Mouse (Mus musculus) hindbrain, embryonic 16.5 days (tissue): ENCODE results near the gene Eef2k. TPM values are rescaled to one million over a fixed set of nuclear protein-coding genes. Genes with fewer than 3 reads are reported as not detected.

Experiments
- ATAC-seq: fragments of 200-750 bp; cut with Nextera tagmentation; 2 replicates; pipeline ENCODE4 v1.8.0; 2017; ENCODE audit warnings: moderate TSS enrichment, moderate library complexity
- H3K27ac ChIP-seq: fragments of 300-500 bp; sonication (generic); 2 replicates; pipeline ENCODE4 v1.5.1; 2014; ENCODE audit warnings: low read depth, mild to moderate bottlenecking, control low read depth, low read length, moderate library complexity
- H3K27me3 ChIP-seq: fragments of 300-500 bp; sonication (generic); replicated peaks from 2 replicates; pipeline ENCODE4 v1.6.1; 2014; ENCODE audit warnings: low read length; ENCODE audit not compliant: control insufficient read depth, insufficient read depth
- H3K36me3 ChIP-seq: fragments of 300-500 bp; sonication (generic); 2 replicates; pipeline ENCODE4 v1.6.1; 2014; ENCODE audit warnings: mild to moderate bottlenecking, low read length, moderate library complexity, mixed read lengths; ENCODE audit not compliant: control insufficient read depth, insufficient read depth
- H3K4me1 ChIP-seq: fragments of 300-500 bp; sonication (generic); 2 replicates; pipeline ENCODE4 v1.6.1; 2014; ENCODE audit warnings: low read depth, low read length; ENCODE audit not compliant: control insufficient read depth, insufficient read depth
- H3K4me2 ChIP-seq: fragments of 300-500 bp; sonication (generic); 2 replicates; pipeline ENCODE4 v1.6.1; 2014; ENCODE audit warnings: mild to moderate bottlenecking, low read length, control low read depth, moderate library complexity
- H3K4me3 ChIP-seq: fragments of 300-500 bp; sonication (generic); 2 replicates; pipeline ENCODE4 v1.5.1; 2014; ENCODE audit warnings: mild to moderate bottlenecking, low read length, control low read depth, moderate library complexity
- H3K9ac ChIP-seq: fragments of 300-500 bp; sonication (generic); 2 replicates; pipeline ENCODE4 v1.6.1; 2014; ENCODE audit warnings: low read depth, mild to moderate bottlenecking, control low read depth, low read length, moderate library complexity
- H3K9me3 ChIP-seq: fragments of 300-500 bp; sonication (generic); 2 replicates; pipeline ENCODE4 v1.6.1; 2014; ENCODE audit warnings: mild to moderate bottlenecking, low read length, moderate library complexity; ENCODE audit not compliant: control insufficient read depth
- WGBS: fragments of 180-500 bp; shearing (Covaris S2); extraction: QIAGEN DNeasy Blood & Tissue Kit; methylation state at CpG from one replicate; pipeline ENCODE4 v1.1.7; 2014; 5-methylcytosine and 5-hydroxymethylcytosine counted together
- polyA plus RNA-seq: library from polyadenylated mRNA; unstranded; fragments of >200 nt; fragmentation: Nextera tagmentation; extraction: Ambion mirVana; gene quantifications from 2 replicates; pipeline ENCODE4 v1.2.1, GENCODE M21; 2015

The Eef2k gene
- polyA plus RNA-seq, result 37.4 and 40.3 TPM in 2 replicates

- 3% methylated on average over 34 of the region's 35 CpGs for WGBS
- peak within 1 kb of the TSS; percentile 91 for H3K27ac ChIP-seq
Measured at GRCm38 (mm10) chr7:120842345-120843036, at the start of gene Eef2k. Gene Eef2k, plus strand, starts transcription at chr7:120842831.

GRCm38 (mm10) chr7:120795544-120795943 lies 47.1 kb upstream of the Eef2k start:
- no peak overlapping the region for H3K4me3 ChIP-seq
- no peak for ATAC-seq
- 79% methylated on average over 4 of the region's 4 CpGs for WGBS
- H3K9me3 ChIP-seq, result no peaks in the 10 kb centered on the region
- H3K27me3 ChIP-seq, result no peaks in the 10 kb centered on the region
- H3K4me2 ChIP-seq, result no peak overlapping the region
- no peak overlapping the region for H3K9ac ChIP-seq
- H3K36me3 ChIP-seq, result no peaks in the 10 kb centered on the region
- no peaks in the 10 kb centered on the region for H3K4me1 ChIP-seq
- no peak overlapping the region for H3K27ac ChIP-seq

More at GRCm38 (mm10) chr7:120842345-120843036, at the start of gene Eef2k:
- Histone ChIP-seq H3K4me3 (peak within 1 kb of the TSS; percentile 66), H3K4me2 (peak within 1 kb of the TSS; percentile 73), H3K36me3 (no peaks in the 10 kb centered on the region), H3K9ac (peak within 1 kb of the TSS; percentile 83), H3K9me3 (no peaks in the 10 kb centered on the region), H3K4me1 (peaks cover 15% of the 10 kb centered on the region), H3K27me3 (no peaks in the 10 kb centered on the region; the same call in 1 of the 2 replicates)
- ATAC-seq, result peak; percentile 94

- H3K36me3 ChIP-seq, result no peaks in the 10 kb centered on the region
- H3K4me3 ChIP-seq, result no peak overlapping the region
- no peaks in the 10 kb centered on the region for H3K4me1 ChIP-seq
- H3K27ac ChIP-seq, result no peak overlapping the region
- no peak overlapping the region for H3K9ac ChIP-seq
- WGBS, result 81% methylated on average over 3 of the region's 3 CpGs
- H3K27me3 ChIP-seq, result no peaks in the 10 kb centered on the region
- no peak for ATAC-seq
- H3K9me3 ChIP-seq, result no peaks in the 10 kb centered on the region
- H3K4me2 ChIP-seq, result no peak overlapping the region
Measured at GRCm38 (mm10) chr7:120796369-120796768, 46.3 kb upstream of the Eef2k start.

GRCm38 (mm10) chr7:120803268-120803667 lies 39.4 kb upstream of the Eef2k start:
- H3K36me3 ChIP-seq, result no peaks in the 10 kb centered on the region
- H3K9me3 ChIP-seq, result no peaks in the 10 kb centered on the region
- ATAC-seq, result no peak
- no peak overlapping the region for H3K9ac ChIP-seq
- H3K27me3 ChIP-seq, result no peaks in the 10 kb centered on the region
- no peak overlapping the region for H3K4me2 ChIP-seq
- no peaks in the 10 kb centered on the region for H3K4me1 ChIP-seq
- no peak overlapping the region for H3K27ac ChIP-seq
- 89% methylated on average over 2 of the region's 2 CpGs for WGBS
- no peak overlapping the region for H3K4me3 ChIP-seq

- H3K9me3 ChIP-seq, result no peaks in the 10 kb centered on the region
- peaks cover 3% of the 10 kb centered on the region; the same call in 1 of the 2 replicates for H3K4me1 ChIP-seq
- no peaks in the 10 kb centered on the region for H3K36me3 ChIP-seq
- peak overlapping the region; percentile 57 for H3K9ac ChIP-seq
- H3K4me2 ChIP-seq, result peak overlapping the region; percentile 81
- H3K27me3 ChIP-seq, result peaks cover 4% of the 10 kb centered on the region; the same call in 1 of the 2 replicates
- WGBS, result 5% methylated on average over 23 of the region's 27 CpGs
- no peak for ATAC-seq
- peak overlapping the region; percentile 40 for H3K4me3 ChIP-seq
- no peak overlapping the region for H3K27ac ChIP-seq
Measured at GRCm38 (mm10) chr7:120809705-120810104, 32.9 kb upstream of the Eef2k start.

GRCm38 (mm10) chr7:120811834-120812415 lies 30.7 kb upstream of the Eef2k start, which contains the start of gene Gm5737:
Gene Gm5737, plus strand, starts transcription at chr7:120812365.
- Histone ChIP-seq H3K4me2 (no peak within 1 kb of the TSS), H3K4me3 (no peak within 1 kb of the TSS), H3K4me1 (peaks cover 3% of the 10 kb centered on the region; the same call in 1 of the 2 replicates), H3K9ac (no peak within 1 kb of the TSS), H3K27me3 (peaks cover 4% of the 10 kb centered on the region; the same call in 1 of the 2 replicates), H3K9me3 (no peaks in the 10 kb centered on the region), H3K36me3 (no peaks in the 10 kb centered on the region), H3K27ac (no peak within 1 kb of the TSS)
- 85% methylated on average over 6 of the region's 6 CpGs for WGBS
- ATAC-seq, result no peak

- H3K4me1 ChIP-seq, result no peaks in the 10 kb centered on the region
- H3K27me3 ChIP-seq, result no peaks in the 10 kb centered on the region
- H3K9me3 ChIP-seq, result no peaks in the 10 kb centered on the region
- no peak for ATAC-seq
- 86% methylated on average over 6 of the region's 6 CpGs for WGBS
- H3K27ac ChIP-seq, result no peak overlapping the region
- no peak overlapping the region for H3K4me3 ChIP-seq
- no peak overlapping the region for H3K4me2 ChIP-seq
- no peak overlapping the region for H3K9ac ChIP-seq
- H3K36me3 ChIP-seq, result no peaks in the 10 kb centered on the region
Measured at GRCm38 (mm10) chr7:120817552-120817951, 25.1 kb upstream of the Eef2k start.

- Histone ChIP-seq H3K4me2 (no peak overlapping the region), H3K36me3 (no peaks in the 10 kb centered on the region), H3K4me3 (no peak overlapping the region), H3K9me3 (no peaks in the 10 kb centered on the region), H3K9ac (no peak overlapping the region), H3K27ac (no peak overlapping the region), H3K4me1 (no peaks in the 10 kb centered on the region), H3K27me3 (no peaks in the 10 kb centered on the region; the same call in 1 of the 2 replicates)
- ATAC-seq, result no peak
- 93% methylated on average over 4 of the region's 4 CpGs for WGBS
Measured at GRCm38 (mm10) chr7:120819386-120819785, 23.2 kb upstream of the Eef2k start.

GRCm38 (mm10) chr7:120823248-120823647 lies 19.4 kb upstream of the Eef2k start:
- H3K4me1 ChIP-seq, result no peaks in the 10 kb centered on the region
- H3K27me3 ChIP-seq, result no peaks in the 10 kb centered on the region; the same call in 1 of the 2 replicates
- H3K4me2 ChIP-seq, result no peak overlapping the region
- peak; percentile 60; the same call in 1 of the 2 replicates for ATAC-seq
- H3K36me3 ChIP-seq, result no peaks in the 10 kb centered on the region
- H3K9me3 ChIP-seq, result no peaks in the 10 kb centered on the region
- 25% methylated on average over 5 of the region's 5 CpGs for WGBS
- H3K4me3 ChIP-seq, result no peak overlapping the region
- H3K9ac ChIP-seq, result no peak overlapping the region
- no peak overlapping the region for H3K27ac ChIP-seq
